Mouse (Mus musculus): ENCODE results near the gene Brms1. TPM values are rescaled to one million over a fixed set of nuclear protein-coding genes. Genes with fewer than 3 reads are reported as not detected.

Gene Brms1
- polyA plus RNA-seq, 1 experiment from 2014 or later = 39.8 TPM

GRCm38 (mm10) chr19:5058801-5059771, 17.9 kb downstream of the Brms1 start:
- Histone ChIP-seq H3K9ac (ENCODE audit: low read length) (peak overlapping the region; percentile 32), H3K4me3 (replicated peaks; ENCODE audit: low read length) (no peak overlapping the region), H3K9me3 (replicated peaks; ENCODE audit: control insufficient read depth, low read length) (no peaks in the 10 kb centered on the region), H3K36me3 (ENCODE audit: control insufficient read depth, insufficient read depth, low read length) (no peaks in the 10 kb centered on the region), H3K27ac (ENCODE audit: low read length) (peak overlapping the region; percentile 56), H3K4me2 (ENCODE audit: low read depth, low read length) (peak overlapping the region; percentile 23; the same call in 1 of the 2 replicates), H3K27me3 (ENCODE audit: control insufficient read depth, insufficient read depth, low read length) (no peaks in the 10 kb centered on the region), H3K4me1 (ENCODE audit: control insufficient read depth, insufficient read depth, low read length) (peaks cover 40% of the 10 kb centered on the region)
- 15% methylated on average over 10 of the region's 10 CpGs for WGBS
- peak; percentile 39 for ATAC-seq (ENCODE audit: insufficient read depth, low FRiP score)

DNA sequence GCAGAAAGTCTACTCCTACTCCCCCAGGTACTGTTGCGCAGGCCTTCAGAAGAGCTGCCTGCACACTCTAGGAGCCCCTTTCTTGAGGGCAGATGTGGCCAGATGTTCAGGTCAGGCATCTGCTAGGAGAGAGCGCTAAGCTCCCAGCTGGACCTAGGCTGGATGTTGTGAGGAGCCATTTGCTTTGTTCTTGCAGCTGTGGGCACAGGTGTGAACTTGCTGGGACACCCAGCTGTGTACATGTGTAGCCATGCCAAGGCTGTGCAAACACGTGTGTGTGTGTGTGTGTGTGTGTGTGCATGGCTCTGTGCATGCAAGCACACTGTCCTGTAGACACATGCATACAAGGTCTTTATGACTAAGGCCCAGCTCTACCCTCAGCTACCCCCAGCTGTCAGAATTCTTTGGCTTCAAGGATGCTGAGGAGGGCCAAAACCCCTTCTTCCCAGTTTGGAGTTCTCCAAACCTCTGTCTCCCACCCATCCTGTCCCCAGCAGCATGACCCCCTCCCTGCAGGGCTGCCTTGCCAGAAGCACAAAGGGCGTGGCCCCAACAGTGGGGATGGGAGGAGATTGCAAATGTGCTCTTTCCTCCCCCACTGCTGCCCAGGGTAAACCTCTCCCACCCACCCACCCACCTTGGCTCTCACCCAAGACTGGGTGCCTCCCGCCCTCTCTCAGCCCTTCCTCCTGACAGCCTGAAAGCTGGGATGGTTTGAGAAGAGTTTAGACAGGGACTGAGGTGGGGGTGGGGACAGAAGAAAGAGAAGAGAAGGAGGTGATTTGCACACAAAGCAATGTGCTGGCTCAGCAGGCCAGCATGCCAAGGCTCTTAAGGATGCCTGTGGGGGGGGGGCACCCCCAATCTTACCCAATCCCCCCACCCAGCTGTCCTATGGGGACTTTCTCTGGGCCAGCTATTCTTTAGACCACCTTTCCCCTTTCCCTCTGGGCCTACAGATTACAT, 19.5 kb downstream of the Brms1 start:
- WGBS = 30% methylated on average over 5 of the region's 5 CpGs
- H3K4me2 ChIP-seq (ENCODE audit: low read depth, low read length) = no peak overlapping the region
- H3K9ac ChIP-seq (ENCODE audit: low read length) = peak overlapping the region; percentile 40
- peak; percentile 45 for ATAC-seq (ENCODE audit: insufficient read depth, low FRiP score)
- no peaks in the 10 kb centered on the region for H3K9me3 ChIP-seq (replicated peaks; ENCODE audit: control insufficient read depth, low read length)
- no peaks in the 10 kb centered on the region for H3K27me3 ChIP-seq (ENCODE audit: control insufficient read depth, insufficient read depth, low read length)
- H3K36me3 ChIP-seq (ENCODE audit: control insufficient read depth, insufficient read depth, low read length) = no peaks in the 10 kb centered on the region
- no peak overlapping the region for H3K4me3 ChIP-seq (replicated peaks; ENCODE audit: low read length)
- peak overlapping the region; percentile 56 for H3K27ac ChIP-seq (ENCODE audit: low read length)
- H3K4me1 ChIP-seq (ENCODE audit: control insufficient read depth, insufficient read depth, low read length) = peaks cover 48% of the 10 kb centered on the region

- no peak overlapping the region for H3K9ac ChIP-seq (ENCODE audit: low read length)
- no peak overlapping the region for H3K27ac ChIP-seq (ENCODE audit: low read length)
- peaks cover 46% of the 10 kb centered on the region for H3K4me1 ChIP-seq (ENCODE audit: control insufficient read depth, insufficient read depth, low read length)
- no peak overlapping the region for H3K4me3 ChIP-seq (replicated peaks; ENCODE audit: low read length)
- H3K9me3 ChIP-seq (replicated peaks; ENCODE audit: control insufficient read depth, low read length) = no peaks in the 10 kb centered on the region
- WGBS = 86% methylated on average over 5 of the region's 5 CpGs
- no peaks in the 10 kb centered on the region for H3K36me3 ChIP-seq (ENCODE audit: control insufficient read depth, insufficient read depth, low read length)
- no peaks in the 10 kb centered on the region for H3K27me3 ChIP-seq (ENCODE audit: control insufficient read depth, insufficient read depth, low read length)
- no peak for ATAC-seq (ENCODE audit: insufficient read depth, low FRiP score)
- no peak overlapping the region for H3K4me2 ChIP-seq (ENCODE audit: low read depth, low read length)
These were observed 20.9 kb downstream of the Brms1 start for GRCm38 (mm10) chr19:5062041-5062440.

DNA sequence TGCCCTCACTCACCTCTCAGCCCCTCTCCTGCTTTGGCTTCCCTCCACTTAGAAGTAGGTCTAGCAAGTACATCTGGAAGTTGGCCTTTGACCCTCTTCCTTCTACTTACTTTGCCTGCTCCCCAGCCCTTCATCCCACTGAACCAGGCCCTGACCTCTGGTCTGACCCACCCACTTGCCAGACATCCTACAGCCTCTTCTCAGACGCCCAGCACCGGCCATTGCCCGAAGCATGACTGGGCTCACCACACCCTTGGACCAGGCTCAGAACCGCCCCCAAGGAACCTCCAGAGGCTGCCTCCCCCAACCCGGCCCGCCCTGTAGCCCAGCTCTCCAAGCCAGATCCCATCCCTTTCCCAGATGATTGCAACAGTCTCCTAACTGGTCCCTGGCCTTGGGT, 21.3 kb downstream of the Brms1 start:
- Histone ChIP-seq H3K4me1 (ENCODE audit: control insufficient read depth, insufficient read depth, low read length) (peaks cover 50% of the 10 kb centered on the region), H3K27ac (ENCODE audit: low read length) (no peak overlapping the region), H3K9ac (ENCODE audit: low read length) (no peak overlapping the region), H3K36me3 (ENCODE audit: control insufficient read depth, insufficient read depth, low read length) (no peaks in the 10 kb centered on the region), H3K27me3 (ENCODE audit: control insufficient read depth, insufficient read depth, low read length) (no peaks in the 10 kb centered on the region), H3K4me2 (ENCODE audit: low read depth, low read length) (no peak overlapping the region), H3K9me3 (replicated peaks; ENCODE audit: control insufficient read depth, low read length) (no peaks in the 10 kb centered on the region), H3K4me3 (replicated peaks; ENCODE audit: low read length) (no peak overlapping the region)
- ATAC-seq (ENCODE audit: insufficient read depth, low FRiP score) = no peak
- 73% methylated on average over 6 of the region's 6 CpGs for WGBS

- WGBS = 38% methylated on average over 7 of the region's 7 CpGs
- peaks cover 53% of the 10 kb centered on the region for H3K4me1 ChIP-seq (ENCODE audit: control insufficient read depth, insufficient read depth, low read length)
- no peak overlapping the region for H3K4me2 ChIP-seq (ENCODE audit: low read depth, low read length)
- H3K9me3 ChIP-seq (replicated peaks; ENCODE audit: control insufficient read depth, low read length) = no peaks in the 10 kb centered on the region
- H3K27me3 ChIP-seq (ENCODE audit: control insufficient read depth, insufficient read depth, low read length) = no peaks in the 10 kb centered on the region
- no peak overlapping the region for H3K9ac ChIP-seq (ENCODE audit: low read length)
- no peaks in the 10 kb centered on the region for H3K36me3 ChIP-seq (ENCODE audit: control insufficient read depth, insufficient read depth, low read length)
- no peak for ATAC-seq (ENCODE audit: insufficient read depth, low FRiP score)
- no peak overlapping the region for H3K4me3 ChIP-seq (replicated peaks; ENCODE audit: low read length)
- 0 out of 2 replicates have a peak overlapping the region, but pooled peaks have one; percentile 25 for H3K27ac ChIP-seq (ENCODE audit: low read length)
These were observed 23.9 kb downstream of the Brms1 start for GRCm38 (mm10) chr19:5065104-5065503.

- ATAC-seq (ENCODE audit: insufficient read depth, low FRiP score) = 0 out of 2 replicates have a peak, but pooled peaks have one; percentile 1
- H3K36me3 ChIP-seq (ENCODE audit: control insufficient read depth, insufficient read depth, low read length) = no peaks in the 10 kb centered on the region
- H3K9me3 ChIP-seq (replicated peaks; ENCODE audit: control insufficient read depth, low read length) = no peaks in the 10 kb centered on the region
- peak overlapping the region; percentile 87 for H3K9ac ChIP-seq (ENCODE audit: low read length)
- peak overlapping the region; percentile 77 for H3K4me2 ChIP-seq (ENCODE audit: low read depth, low read length)
- no peaks in the 10 kb centered on the region for H3K27me3 ChIP-seq (ENCODE audit: control insufficient read depth, insufficient read depth, low read length)
- H3K27ac ChIP-seq (ENCODE audit: low read length) = peak overlapping the region; percentile 97
- H3K4me3 ChIP-seq (replicated peaks; ENCODE audit: low read length) = peak overlapping the region; percentile 69
- peaks cover 44% of the 10 kb centered on the region for H3K4me1 ChIP-seq (ENCODE audit: control insufficient read depth, insufficient read depth, low read length)
- 6% methylated on average over 15 of the region's 15 CpGs for WGBS
These were observed 26.1 kb downstream of the Brms1 start for GRCm38 (mm10) chr19:5067040-5067799.

GRCm38 (mm10) chr19:5067867-5068569, 26.9 kb downstream of the Brms1 start, which contains the start of gene Cd248:
Gene Cd248, plus strand, starts transcription at chr19:5068078.
- Histone ChIP-seq H3K9me3 (replicated peaks; ENCODE audit: control insufficient read depth, low read length) (no peaks in the 10 kb centered on the region), H3K4me2 (ENCODE audit: low read depth, low read length) (peak within 1 kb of the TSS; percentile 77), H3K4me1 (ENCODE audit: control insufficient read depth, insufficient read depth, low read length) (peaks cover 50% of the 10 kb centered on the region), H3K27me3 (ENCODE audit: control insufficient read depth, insufficient read depth, low read length) (no peaks in the 10 kb centered on the region), H3K27ac (ENCODE audit: low read length) (peak within 1 kb of the TSS; percentile 97), H3K9ac (ENCODE audit: low read length) (peak within 1 kb of the TSS; percentile 87), H3K4me3 (replicated peaks; ENCODE audit: low read length) (peak within 1 kb of the TSS; percentile 69), H3K36me3 (ENCODE audit: control insufficient read depth, insufficient read depth, low read length) (no peaks in the 10 kb centered on the region)
- ATAC-seq (ENCODE audit: insufficient read depth, low FRiP score) = peak; percentile 70
- WGBS = 2% methylated on average over 56 of the region's 56 CpGs
